Mouse (Mus musculus): ENCODE results near the gene Adcyap1r1.

The Adcyap1r1 gene

DNA sequence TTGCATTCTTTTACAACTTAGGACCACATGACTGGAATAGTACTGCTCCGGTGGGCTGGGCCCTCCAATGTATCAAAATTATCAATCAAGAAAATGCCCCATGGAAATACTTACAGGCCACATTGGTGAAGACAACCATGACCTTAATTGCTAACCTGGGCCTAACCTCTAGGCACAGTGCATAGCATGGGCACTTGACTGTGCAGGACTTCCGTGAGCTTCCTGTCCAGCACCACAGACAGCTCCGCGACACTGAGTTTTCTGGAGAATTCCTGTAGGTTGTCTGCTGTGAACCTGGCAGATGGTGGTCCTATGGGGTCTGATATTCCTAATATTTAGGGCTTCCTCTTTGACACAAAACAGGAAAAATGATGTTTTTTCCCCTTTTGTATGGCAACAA, 54.7 kb downstream of the Adcyap1r1 start:
- no peak for DNase-seq

GRCm38 (mm10) chr6:55509130-55509870, 57.5 kb downstream of the Adcyap1r1 start:
- no peak for DNase-seq

- peak; percentile 68 for DNase-seq
These were observed 59.7 kb downstream of the Adcyap1r1 start for GRCm38 (mm10) chr6:55511212-55512065.

DNA sequence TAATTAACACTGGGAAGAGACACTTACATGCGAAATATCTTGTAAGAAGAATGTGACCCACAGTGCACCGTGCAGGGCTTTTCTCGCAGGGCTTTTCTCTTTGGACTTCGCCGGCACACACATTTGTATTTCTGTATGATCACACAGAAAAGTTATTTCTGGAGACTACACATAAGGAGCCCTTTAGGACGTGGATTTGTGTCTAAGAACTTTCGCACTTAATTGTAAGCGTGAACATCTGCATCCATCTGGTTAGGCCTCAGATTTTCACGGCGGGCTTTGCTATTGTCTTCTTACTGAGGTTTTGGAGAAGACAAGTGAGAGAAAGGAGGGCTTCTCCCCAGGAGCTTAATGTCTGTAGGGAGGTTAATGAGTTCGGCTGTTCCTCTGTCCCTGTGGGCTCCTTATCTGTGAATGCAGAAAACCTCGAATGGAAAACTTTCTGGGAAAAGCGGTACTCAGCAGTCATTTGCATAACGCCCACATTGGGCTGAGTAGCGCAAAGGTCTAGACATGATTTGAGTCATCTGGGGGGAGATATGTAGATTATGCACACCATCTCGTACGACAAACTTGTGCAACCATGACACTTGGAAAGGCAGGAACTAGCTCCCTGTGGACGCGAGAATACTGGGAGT, 60.4 kb downstream of the Adcyap1r1 start:
- no peak for DNase-seq

GRCm38 (mm10) chr6:55513477-55513876, 61.7 kb downstream of the Adcyap1r1 start:
- DNase-seq: no peak

GRCm38 (mm10) chr6:55519605-55520201, 67.9 kb downstream of the Adcyap1r1 start:
- DNase-seq: peak; percentile 76

- peak; percentile 33 for DNase-seq
These were observed 68.7 kb downstream of the Adcyap1r1 start for GRCm38 (mm10) chr6:55520237-55521095.

GRCm38 (mm10) chr6:55536469-55536868, 84.7 kb downstream of the Adcyap1r1 start:
- no peak for DNase-seq

DNA sequence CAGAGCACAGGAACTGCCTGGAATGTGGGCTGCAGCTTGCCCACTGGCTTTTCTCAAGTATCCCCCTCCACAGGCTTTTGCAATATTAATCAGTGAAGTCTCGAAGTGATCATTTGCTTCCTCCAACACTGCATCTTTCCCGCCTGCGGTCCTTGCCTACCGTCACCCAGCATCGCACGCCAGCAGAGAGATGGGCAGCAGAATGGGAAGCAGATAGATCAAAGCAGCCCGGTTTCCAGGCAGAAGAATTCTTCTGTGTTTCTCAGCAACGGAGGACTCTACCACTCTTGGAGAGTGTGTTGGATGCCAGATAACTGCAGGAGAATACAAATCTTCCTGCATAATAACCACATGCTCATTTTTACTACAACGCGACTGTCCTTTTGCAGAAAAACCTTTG, 87.4 kb downstream of the Adcyap1r1 start:
- DNase-seq: no peak

GRCm38 (mm10) chr6:55542359-55542758, 90.6 kb downstream of the Adcyap1r1 start:
- no peak for DNase-seq

- no peak for DNase-seq
These were observed 91.6 kb downstream of the Adcyap1r1 start for GRCm38 (mm10) chr6:55543345-55543744.

DNA sequence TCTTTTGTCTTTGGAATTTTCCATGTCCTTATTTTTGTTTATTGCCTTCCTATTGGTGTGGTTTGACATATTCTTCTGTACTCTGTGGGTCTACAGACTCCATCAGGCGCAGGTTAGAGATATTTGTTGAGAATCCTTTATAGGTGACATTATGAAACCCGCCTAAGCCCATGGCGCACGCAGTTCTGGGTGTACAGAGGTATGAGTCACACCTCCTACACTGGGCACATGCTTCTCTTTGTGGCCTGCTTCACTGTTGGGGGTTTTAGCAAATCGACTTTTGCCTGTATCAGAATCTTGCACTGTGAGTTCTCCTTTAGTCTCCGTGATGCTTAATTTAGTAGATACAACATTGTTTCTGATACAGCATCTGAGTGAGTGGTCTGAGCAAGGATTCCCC, 97.4 kb downstream of the Adcyap1r1 start:
- DNase-seq: no peak

GRCm38 (mm10) chr6:55550926-55551325, 99.1 kb downstream of the Adcyap1r1 start:
- peak; percentile 5 for DNase-seq

All from kidney, adult 18-20 months (tissue).